Mouse (Mus musculus): Measurements from ENCODE around the gene Gm10282. TPM values are rescaled to one million over a fixed set of nuclear protein-coding genes. Genes with fewer than 3 reads are reported as not detected.

The Gm10282 gene
- total RNA-seq (2014; rRNA removed; ENCODE audit: low replicate concordance) (0.15 and 3.0 TPM in 2 replicates), polyA plus RNA-seq (2015; fragmentation: Nextera tagmentation; extraction: Ambion mirVana) (8.4 and 10.0 TPM in 2 replicates)

DNA sequence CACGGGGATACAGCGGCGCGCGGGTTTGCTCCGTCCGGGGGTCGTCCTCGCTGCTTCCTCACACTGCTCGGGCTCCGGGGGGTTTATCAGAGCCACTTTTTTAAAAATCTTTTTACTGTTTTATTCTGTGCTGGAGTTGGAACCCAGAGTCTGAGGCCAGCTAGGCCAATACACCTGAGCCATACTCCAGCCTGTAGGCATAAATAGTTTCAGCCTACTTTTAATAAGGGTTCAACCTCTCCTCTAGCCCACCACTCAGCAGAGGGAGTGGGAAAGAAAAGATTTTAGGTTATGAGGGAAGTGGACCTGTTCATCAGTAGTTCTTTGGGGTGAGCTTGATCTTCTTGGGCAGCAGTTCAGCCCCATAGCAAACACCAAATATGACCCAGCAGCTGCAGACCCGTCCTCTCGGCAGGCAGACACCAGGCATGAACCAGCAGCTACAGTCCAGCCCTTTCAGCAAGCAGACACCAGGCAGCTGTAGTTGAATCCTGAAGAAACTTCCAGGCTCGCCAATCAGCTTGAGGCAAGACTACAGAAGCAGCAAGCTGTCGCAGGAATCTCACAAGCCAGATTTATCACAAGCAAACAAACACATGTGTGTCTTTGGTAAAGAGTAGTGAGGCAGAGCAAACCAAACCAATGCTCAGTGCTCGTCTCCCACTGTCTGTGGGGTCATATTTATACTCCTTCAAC is at the start of gene Gm10282:
Gm10282 (minus strand) TSS at position 51 of the 696 bp plus-strand sequence.
- Histone ChIP-seq H3K4me3 (ENCODE audit: low read depth, low read length) (no peak within 1 kb of the TSS), H3K27ac (ENCODE audit: low read depth) (no peak within 1 kb of the TSS), H3K27me3 (ENCODE audit: control insufficient read depth, insufficient read depth, low read length) (no peaks in the 10 kb centered on the region), H3K9me3 (replicated peaks; ENCODE audit: control insufficient read depth, low read length) (no peaks in the 10 kb centered on the region), H3K4me1 (ENCODE audit: control insufficient read depth, insufficient read depth) (peaks cover 9% of the 10 kb centered on the region; the same call in 1 of the 2 replicates), H3K9ac (replicated peaks; ENCODE audit: low read depth, low read length) (no peak within 1 kb of the TSS), H3K4me2 (ENCODE audit: low read depth, low read length) (no peak within 1 kb of the TSS), H3K36me3 (replicated peaks; ENCODE audit: control insufficient read depth, insufficient read depth, low read length) (no peaks in the 10 kb centered on the region)
- no peak for DNase-seq (ENCODE audit: low spot score)
- ATAC-seq (ENCODE audit: insufficient read depth, low read depth), result no peak
- TF ChIP-seq CTCF (IDR thresholded peaks at IDR 0.05; ENCODE audit: low read depth) (no peak), EP300 (IDR thresholded peaks at IDR 0.05; ENCODE audit: low read depth) (no peak)
- 80% methylated on average over 14 of the region's 16 CpGs for WGBS

DNA sequence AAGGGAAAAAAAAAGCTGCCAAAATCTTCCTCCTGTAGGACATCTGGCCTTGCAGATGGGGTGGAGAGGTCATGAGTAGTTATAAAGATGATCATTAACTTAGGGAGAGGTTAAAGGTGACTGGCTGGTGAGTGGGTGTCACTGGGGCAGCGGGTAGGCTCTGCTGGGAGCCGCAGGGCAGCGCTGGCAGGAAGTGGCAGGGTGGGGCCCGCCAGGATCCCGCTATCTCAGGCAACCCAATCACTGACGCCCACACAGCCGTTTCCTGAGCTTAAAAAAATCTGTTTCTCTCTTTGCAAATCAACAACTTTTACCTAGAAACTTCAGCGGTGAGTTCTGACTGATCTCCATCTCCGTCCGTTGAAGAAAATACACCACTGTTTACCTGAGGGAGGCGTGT is 49.2 kb upstream of the Gm10282 start:
- TF ChIP-seq EP300 (IDR thresholded peaks at IDR 0.05; ENCODE audit: low read depth) (0 out of 2 replicates have a peak, but pooled peaks have one; percentile 60), CTCF (IDR thresholded peaks at IDR 0.05; ENCODE audit: low read depth) (no peak)
- no peak overlapping the region for H3K9ac ChIP-seq (replicated peaks; ENCODE audit: low read depth, low read length)
- H3K4me2 ChIP-seq (ENCODE audit: low read depth, low read length), result no peak overlapping the region
- ATAC-seq (ENCODE audit: insufficient read depth, low read depth) (0 out of 2 replicates have a peak, but pooled peaks have one; percentile 12), DNase-seq (ENCODE audit: low spot score) (no peak)
- peaks cover 14% of the 10 kb centered on the region for H3K4me1 ChIP-seq (ENCODE audit: control insufficient read depth, insufficient read depth)
- peak overlapping the region; percentile 57 for H3K27ac ChIP-seq (ENCODE audit: low read depth)
- H3K4me3 ChIP-seq (ENCODE audit: low read depth, low read length), result no peak overlapping the region
- 52% methylated on average over 11 of the region's 11 CpGs for WGBS
- H3K27me3 ChIP-seq (ENCODE audit: control insufficient read depth, insufficient read depth, low read length), result no peaks in the 10 kb centered on the region
- no peaks in the 10 kb centered on the region for H3K9me3 ChIP-seq (replicated peaks; ENCODE audit: control insufficient read depth, low read length)
- H3K36me3 ChIP-seq (replicated peaks; ENCODE audit: control insufficient read depth, insufficient read depth, low read length), result peaks cover 51% of the 10 kb centered on the region

DNA sequence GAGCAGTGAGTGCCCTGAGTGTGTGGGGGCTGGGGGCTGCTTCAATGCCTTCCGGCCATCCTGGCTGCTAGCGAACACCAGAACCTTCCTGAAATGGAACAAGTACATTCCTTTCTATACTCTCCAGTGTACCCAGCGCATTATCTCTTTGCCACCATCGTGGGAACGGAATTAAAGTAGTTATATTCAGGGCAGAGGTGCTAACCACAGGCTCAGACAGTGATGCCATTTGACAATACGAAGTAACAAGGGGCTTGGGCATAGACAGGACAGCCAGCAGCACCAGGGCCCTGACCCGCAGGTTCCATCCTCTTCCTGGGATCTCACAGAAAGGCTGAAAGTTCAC is 48.6 kb upstream of the Gm10282 start:
- Histone ChIP-seq H3K4me1 (ENCODE audit: control insufficient read depth, insufficient read depth) (peaks cover 14% of the 10 kb centered on the region), H3K36me3 (replicated peaks; ENCODE audit: control insufficient read depth, insufficient read depth, low read length) (peaks cover 45% of the 10 kb centered on the region), H3K4me3 (ENCODE audit: low read depth, low read length) (no peak overlapping the region), H3K9me3 (replicated peaks; ENCODE audit: control insufficient read depth, low read length) (no peaks in the 10 kb centered on the region), H3K9ac (replicated peaks; ENCODE audit: low read depth, low read length) (no peak overlapping the region), H3K27me3 (ENCODE audit: control insufficient read depth, insufficient read depth, low read length) (no peaks in the 10 kb centered on the region), H3K4me2 (ENCODE audit: low read depth, low read length) (no peak overlapping the region), H3K27ac (ENCODE audit: low read depth) (peak overlapping the region; percentile 57)
- ATAC-seq (ENCODE audit: insufficient read depth, low read depth) (peak; percentile 63; the same call in 1 of the 2 replicates), DNase-seq (ENCODE audit: low spot score) (peak; percentile 50)
- 35% methylated on average over 7 of the region's 7 CpGs for WGBS
- no peak for TF ChIP-seq CTCF (IDR thresholded peaks at IDR 0.05; ENCODE audit: low read depth)
- TF ChIP-seq EP300 (IDR thresholded peaks at IDR 0.05; ENCODE audit: low read depth), result no peak

DNA sequence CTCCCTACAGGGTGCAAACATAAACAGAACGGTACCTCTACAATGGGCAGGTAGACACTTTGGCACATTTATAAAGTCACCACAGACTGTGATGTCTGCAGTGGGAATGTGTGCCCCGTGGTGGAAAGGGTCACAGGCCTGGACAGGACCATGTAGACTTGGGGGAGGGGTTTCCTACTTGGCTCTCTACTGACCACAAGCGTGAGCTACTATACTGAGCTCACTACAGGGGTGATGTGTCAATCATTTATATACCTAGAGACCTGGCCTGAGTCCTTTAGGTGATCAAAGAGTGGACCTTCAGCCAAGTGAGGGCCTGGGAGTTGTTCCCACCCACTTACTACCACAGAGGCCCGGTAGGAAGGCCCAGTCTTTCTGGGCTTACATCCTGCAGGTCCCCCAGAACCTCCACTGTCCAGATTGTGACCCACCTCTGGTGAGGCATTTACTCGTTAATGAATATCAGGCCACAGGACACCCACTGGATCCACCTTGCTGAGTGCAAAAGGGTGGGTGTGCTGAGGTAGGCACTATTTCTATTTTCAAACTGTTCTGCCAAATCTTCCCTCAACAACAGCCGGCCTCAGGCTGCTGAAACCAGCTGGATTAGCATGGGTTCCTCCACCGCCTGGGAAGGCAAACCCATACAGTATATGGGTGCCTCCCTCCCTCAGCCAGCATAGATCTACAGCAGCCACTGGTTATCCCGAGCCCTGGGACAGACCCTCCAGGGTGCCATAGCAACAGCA is 48.1 kb upstream of the Gm10282 start:
- no peak for DNase-seq (ENCODE audit: low spot score)
- 58% methylated on average over 8 of the region's 8 CpGs for WGBS
- no peak overlapping the region for H3K4me2 ChIP-seq (ENCODE audit: low read depth, low read length)
- H3K9ac ChIP-seq (replicated peaks; ENCODE audit: low read depth, low read length), result no peak overlapping the region
- peaks cover 39% of the 10 kb centered on the region for H3K36me3 ChIP-seq (replicated peaks; ENCODE audit: control insufficient read depth, insufficient read depth, low read length)
- TF ChIP-seq CTCF (IDR thresholded peaks at IDR 0.05; ENCODE audit: low read depth) (no peak), EP300 (IDR thresholded peaks at IDR 0.05; ENCODE audit: low read depth) (no peak)
- peak overlapping the region; percentile 57 for H3K27ac ChIP-seq (ENCODE audit: low read depth)
- H3K27me3 ChIP-seq (ENCODE audit: control insufficient read depth, insufficient read depth, low read length), result no peaks in the 10 kb centered on the region
- H3K4me3 ChIP-seq (ENCODE audit: low read depth, low read length), result no peak overlapping the region
- H3K9me3 ChIP-seq (replicated peaks; ENCODE audit: control insufficient read depth, low read length), result no peaks in the 10 kb centered on the region
- ATAC-seq (ENCODE audit: insufficient read depth, low read depth), result no peak
- H3K4me1 ChIP-seq (ENCODE audit: control insufficient read depth, insufficient read depth), result peaks cover 14% of the 10 kb centered on the region

DNA sequence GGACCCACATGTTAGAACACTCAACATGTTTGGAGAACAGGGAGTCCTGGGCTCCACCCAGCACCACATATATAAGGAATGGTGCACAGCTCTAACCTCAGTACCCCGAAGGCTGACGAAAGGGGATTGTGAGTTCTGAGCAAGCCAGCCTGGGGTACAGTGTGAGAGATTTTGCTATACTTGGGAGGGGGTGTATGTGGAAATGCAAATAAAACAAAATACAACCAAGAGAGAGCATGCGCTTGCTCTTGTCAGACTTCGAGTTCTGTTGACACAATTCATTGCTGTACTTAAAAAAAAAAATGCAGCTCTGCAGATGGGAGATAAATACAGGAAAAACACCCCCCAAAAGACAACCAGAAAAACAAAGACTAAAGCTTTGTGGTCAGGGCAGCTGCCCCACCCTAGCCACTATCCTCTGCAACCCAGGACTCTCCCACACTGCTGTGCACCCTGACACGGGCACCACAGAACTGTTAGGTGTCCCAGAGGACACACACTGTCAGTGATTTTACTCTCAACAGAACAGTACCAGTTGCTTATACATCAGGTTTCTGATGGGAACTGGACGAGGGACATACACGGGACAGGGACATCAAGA is 46.4 kb upstream of the Gm10282 start:
- Histone ChIP-seq H3K27me3 (ENCODE audit: control insufficient read depth, insufficient read depth, low read length) (no peaks in the 10 kb centered on the region), H3K4me3 (ENCODE audit: low read depth, low read length) (no peak overlapping the region), H3K9me3 (replicated peaks; ENCODE audit: control insufficient read depth, low read length) (no peaks in the 10 kb centered on the region), H3K27ac (ENCODE audit: low read depth) (no peak overlapping the region), H3K4me1 (ENCODE audit: control insufficient read depth, insufficient read depth) (peaks cover 14% of the 10 kb centered on the region), H3K36me3 (replicated peaks; ENCODE audit: control insufficient read depth, insufficient read depth, low read length) (peaks cover 23% of the 10 kb centered on the region), H3K4me2 (ENCODE audit: low read depth, low read length) (no peak overlapping the region), H3K9ac (replicated peaks; ENCODE audit: low read depth, low read length) (no peak overlapping the region)
- 70% methylated on average over 7 of the region's 7 CpGs for WGBS
- TF ChIP-seq CTCF (IDR thresholded peaks at IDR 0.05; ENCODE audit: low read depth) (no peak), EP300 (IDR thresholded peaks at IDR 0.05; ENCODE audit: low read depth) (no peak)
- no peak for ATAC-seq (ENCODE audit: insufficient read depth, low read depth)
- DNase-seq (ENCODE audit: low spot score), result no peak

Data from heart, postnatal 0 days (tissue).